Mouse (Mus musculus) CD4-positive, CD25-positive, alpha-beta regulatory T cell, adult 4 months (primary cell): ENCODE results near the gene Rin1. TPM values are rescaled to one million over a fixed set of nuclear protein-coding genes. Genes with fewer than 3 reads are reported as not detected.

Experiments
- ATAC-seq: one replicate; pipeline ENCODE4 v1.8.0; 2017
- polyA plus RNA-seq, 2 experiments: library from polyadenylated mRNA; unstranded; fragments of 100-300 nt; shearing (Covaris generic); gene quantifications; one replicate each; pipeline ENCODE4 v1.2.1; 2017

Rin1 gene
- polyA plus RNA-seq, 2 experiments from 2014 or later = 0.14 to 0.17 TPM

DNA sequence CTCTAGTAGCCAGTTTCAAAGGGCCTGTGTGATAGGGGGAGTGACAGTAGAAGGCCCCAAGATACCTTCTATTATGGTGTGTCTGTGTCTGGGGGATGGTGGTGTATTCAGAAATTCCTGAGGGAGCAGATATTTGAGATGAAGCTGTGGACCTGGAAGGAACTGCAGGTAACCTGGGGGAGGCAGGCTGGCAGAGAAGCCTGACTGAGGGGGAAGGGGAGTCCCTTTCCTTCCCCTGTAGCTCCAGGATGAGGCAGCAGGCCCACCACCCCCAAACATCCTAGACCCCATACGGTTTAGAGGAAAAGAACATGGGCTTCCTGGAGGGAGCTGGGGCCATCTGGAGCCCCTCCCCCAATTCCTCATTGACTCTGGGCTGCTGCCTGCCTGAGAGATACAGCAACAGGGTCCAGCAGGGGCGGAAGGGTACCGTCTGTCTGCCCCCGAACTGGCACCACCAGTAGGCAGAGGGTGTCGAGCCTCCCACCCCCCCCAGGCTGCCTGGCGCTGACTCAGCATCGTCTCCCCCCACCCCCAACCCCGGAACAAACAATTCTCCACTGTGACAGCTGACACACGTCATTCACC lies 45.7 kb downstream of the Rin1 start:
- ATAC-seq = no peak

DNA sequence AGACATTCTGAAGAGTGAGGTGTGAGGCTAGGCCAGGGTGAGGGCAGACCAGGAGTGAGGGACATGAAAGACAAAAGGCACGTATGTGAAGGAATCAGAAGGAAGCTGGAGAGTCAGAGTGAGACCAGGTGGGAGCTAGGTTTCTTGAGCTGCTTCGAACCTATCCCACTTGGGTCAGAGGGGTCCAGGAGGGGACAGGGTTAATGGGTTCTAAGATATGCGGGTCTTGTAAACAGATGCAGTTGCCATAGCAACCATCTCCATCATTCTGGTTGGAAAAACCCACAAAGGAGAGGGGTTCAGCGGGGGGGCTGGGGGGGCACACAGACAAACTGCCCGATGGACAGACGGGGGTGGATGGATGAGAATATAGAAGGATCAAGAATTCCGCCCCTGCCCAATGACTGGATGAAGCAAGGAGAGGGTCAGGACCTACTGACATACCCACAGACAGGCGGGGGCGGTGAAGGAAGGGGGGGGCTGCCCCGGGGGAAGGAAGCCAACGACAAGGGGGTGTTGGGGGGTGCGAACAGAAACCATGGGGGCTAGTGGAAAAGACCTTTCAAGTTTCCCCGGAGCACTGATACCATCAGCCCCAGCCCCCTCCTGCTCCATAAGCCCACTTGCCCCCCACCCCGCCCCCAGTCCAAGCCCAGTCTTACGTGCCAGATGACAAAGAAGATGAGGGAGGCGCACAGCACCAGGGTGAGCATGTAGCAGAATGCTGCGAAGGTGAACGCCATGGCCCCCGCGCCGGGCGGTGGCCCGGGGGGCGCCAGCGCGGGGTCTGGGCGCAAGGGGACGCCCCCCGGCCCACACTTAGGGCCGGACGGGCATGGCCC lies 47.5 kb downstream of the Rin1 start:
- no peak for ATAC-seq

DNA sequence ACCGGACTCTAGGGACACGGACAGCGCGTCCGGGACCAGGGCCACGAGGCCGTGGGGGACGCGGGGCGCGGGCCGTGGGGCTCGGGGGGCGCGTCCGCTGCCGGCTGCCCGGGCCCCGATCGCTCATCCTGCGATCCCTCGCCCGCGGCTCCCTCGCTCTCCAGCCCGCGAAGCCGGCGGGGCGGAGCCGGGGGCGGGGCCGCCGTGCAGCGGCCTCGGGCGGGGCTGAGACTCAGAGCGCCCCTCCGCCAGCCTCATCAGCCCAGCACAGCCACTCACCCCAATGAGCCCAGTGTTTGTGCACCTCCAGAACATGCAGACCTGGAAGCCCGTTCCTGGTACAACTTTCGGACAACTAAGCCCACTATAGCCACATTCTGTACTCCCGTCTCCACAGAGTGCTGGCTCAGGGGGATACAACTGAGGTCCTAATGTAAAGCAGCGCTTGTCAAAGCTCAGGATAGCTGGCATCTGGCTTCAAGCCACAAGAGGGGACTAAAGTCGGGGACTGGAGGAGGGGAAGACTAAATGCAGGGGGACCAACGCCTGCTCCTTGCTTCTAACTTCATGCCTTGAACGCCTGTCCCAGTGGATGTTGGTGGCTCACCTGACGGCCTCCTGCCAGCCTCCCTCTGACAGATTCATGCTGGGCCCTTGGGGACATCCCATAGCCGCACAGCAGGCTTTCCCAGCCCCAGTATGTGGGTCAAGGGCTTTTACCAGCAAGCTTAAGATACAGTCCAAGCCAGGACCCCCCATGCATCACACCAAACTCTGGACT lies 48.3 kb downstream of the Rin1 start, which contains the start of gene Cnih2:
TSS of gene Cnih2 (minus strand) at position 159 of the 781 bp plus-strand sequence.
- ATAC-seq = peak; percentile 63

DNA sequence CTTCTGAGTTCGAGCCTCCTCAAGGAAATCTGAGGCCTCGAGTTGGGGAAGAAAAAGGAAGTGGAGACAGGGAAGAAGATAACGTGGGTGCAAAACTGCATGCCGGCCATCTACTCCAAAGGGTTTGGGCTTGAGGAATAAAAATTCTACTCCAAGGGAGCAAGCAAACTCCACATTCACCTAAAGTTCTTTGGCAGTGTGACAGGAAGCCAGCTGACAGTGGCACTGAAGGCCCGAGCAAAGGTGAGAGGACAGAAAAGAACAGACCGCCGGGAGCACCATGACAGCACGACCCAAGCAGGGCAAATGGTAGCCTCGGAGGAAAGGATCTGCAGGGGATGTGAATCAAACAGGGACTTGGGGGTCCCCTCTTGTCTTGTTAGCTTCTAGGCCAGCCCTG lies 55.8 kb downstream of the Rin1 start:
- ATAC-seq = no peak

Other genes starting within 250 kb of the Rin1 start
- gene Gm21992, start 238.9 kb upstream of the Rin1 start, polyA plus RNA-seq = 10 to 100 TPM; 29.3 to 43.9 TPM
- gene Rbm14, start 238.8 kb upstream of the Rin1 start, polyA plus RNA-seq = 10 to 100 TPM; 22.1 to 53.5 TPM
- gene Ccs, start 211.1 kb upstream of the Rin1 start, polyA plus RNA-seq = 100 to 1,000 TPM; 137 to 175 TPM
- not detected for gene Ccdc87, start 211.1 kb upstream of the Rin1 start, polyA plus RNA-seq
- gene Ctsf, start 195.4 kb upstream of the Rin1 start, polyA plus RNA-seq = 1 to 10 TPM; 2.0 to 4.8 TPM
- not detected for gene Actn3, start 172.6 kb upstream of the Rin1 start, polyA plus RNA-seq
- gene Zdhhc24, start 171.8 kb upstream of the Rin1 start, polyA plus RNA-seq = 1 to 10 TPM; 3.7 to 6.2 TPM
- gene Bbs1, start 143.9 kb upstream of the Rin1 start, polyA plus RNA-seq = 1 to 10 TPM in 1 of 2 experiments, under 1 TPM in 1; 0.38 to 1.7 TPM
- gene Dpp3, start 122.2 kb upstream of the Rin1 start, polyA plus RNA-seq = 10 to 100 TPM; 39.4 to 67.8 TPM
- under 1 TPM in 1 of 2 experiments, not detected in 1; 0.33 TPM for gene Peli3, start 107.4 kb upstream of the Rin1 start, polyA plus RNA-seq
- gene Mrpl11, start 88.3 kb upstream of the Rin1 start, polyA plus RNA-seq = 10 to 100 TPM; 75.6 to 83.6 TPM
- gene Npas4, start 60.2 kb upstream of the Rin1 start, polyA plus RNA-seq = 1 to 10 TPM in 1 of 2 experiments, under 1 TPM in 1; 0.90 to 2.1 TPM
- 1 to 10 TPM; 2.4 to 2.5 TPM for gene Slc29a2, start 26.6 kb upstream of the Rin1 start, polyA plus RNA-seq
- 10 to 100 TPM; 11.9 to 20.5 TPM for gene B4gat1, start 11.7 kb upstream of the Rin1 start, polyA plus RNA-seq
- gene AC124502.3, start 11.6 kb upstream of the Rin1 start, polyA plus RNA-seq = under 1 TPM; 0.35 to 0.80 TPM
- 100 to 1,000 TPM in 1 of 2 experiments, 10 to 100 TPM in 1; 85.7 to 136 TPM for gene Brms1, start 9.1 kb upstream of the Rin1 start, polyA plus RNA-seq
- gene Cd248, start 17.6 kb downstream of the Rin1 start, polyA plus RNA-seq = not detected
- gene Tmem151a, start 35.0 kb downstream of the Rin1 start, polyA plus RNA-seq = not detected
- 10 to 100 TPM; 58.1 to 67.8 TPM for gene Yif1a, start 38.1 kb downstream of the Rin1 start, polyA plus RNA-seq
- under 1 TPM in 1 of 2 experiments, not detected in 1; 0.55 TPM for gene Cnih2, start 48.0 kb downstream of the Rin1 start, polyA plus RNA-seq
- gene Rab1b, start 56.6 kb downstream of the Rin1 start, polyA plus RNA-seq = 100 to 1,000 TPM in 1 of 2 experiments, 10 to 100 TPM in 1; 91.1 to 113 TPM
- gene Klc2, start 68.1 kb downstream of the Rin1 start, polyA plus RNA-seq = 1 to 10 TPM; 4.3 to 5.0 TPM
- gene Pacs1, start 222.6 kb downstream of the Rin1 start, polyA plus RNA-seq = 10 to 100 TPM; 16.5 to 21.9 TPM
- gene Sf3b2, start 245.0 kb downstream of the Rin1 start, polyA plus RNA-seq = 100 to 1,000 TPM; 341 to 465 TPM
- under 1 TPM in 1 of 2 experiments, not detected in 1; 0.15 TPM for gene Gal3st3, start 247.8 kb downstream of the Rin1 start, polyA plus RNA-seq